Mouse (Mus musculus): Measurements from ENCODE around the gene Cnksr3.

Cnksr3 gene

GRCm38 (mm10) chr10:7149671-7150595 lies 62.1 kb downstream of the Cnksr3 start:
- CTCF ChIA-PET = no interaction called here

GRCm38 (mm10) chr10:7145614-7146013 lies 66.4 kb downstream of the Cnksr3 start:
- CTCF ChIA-PET = no interaction called here

- CTCF ChIA-PET = no interaction called here
Observed at GRCm38 (mm10) chr10:7144081-7144783, 67.8 kb downstream of the Cnksr3 start.

- CTCF ChIA-PET = no interaction called here
Observed at GRCm38 (mm10) chr10:7142287-7142686, 69.8 kb downstream of the Cnksr3 start.

GRCm38 (mm10) chr10:7140282-7140681 lies 71.8 kb downstream of the Cnksr3 start:
- CTCF ChIA-PET = no interaction called here

GRCm38 (mm10) chr10:7138049-7138448 lies 74.0 kb downstream of the Cnksr3 start:
- CTCF ChIA-PET = no interaction called here

- CTCF ChIA-PET = no interaction called here
Observed at GRCm38 (mm10) chr10:7135751-7136150, 76.3 kb downstream of the Cnksr3 start.

- CTCF ChIA-PET = no interaction called here
Observed at GRCm38 (mm10) chr10:7133005-7133404, 79.0 kb downstream of the Cnksr3 start.

- CTCF ChIA-PET = no interaction called here
Observed at GRCm38 (mm10) chr10:7131441-7131840, 80.6 kb downstream of the Cnksr3 start.

- CTCF ChIA-PET = interaction anchor here (0.5 kb wide), 1 partner anchor 239 kb away, joined by 8 read pairs; no protein-coding TSS in a partner anchor
Observed at GRCm38 (mm10) chr10:7127828-7128227, 84.2 kb downstream of the Cnksr3 start.

- CTCF ChIA-PET = no interaction called here
Observed at GRCm38 (mm10) chr10:7126882-7127281, 85.2 kb downstream of the Cnksr3 start.

- CTCF ChIA-PET = no interaction called here
Observed at GRCm38 (mm10) chr10:7126287-7126686, 85.8 kb downstream of the Cnksr3 start.

GRCm38 (mm10) chr10:7124993-7125392 lies 87.0 kb downstream of the Cnksr3 start:
- CTCF ChIA-PET = no interaction called here

- CTCF ChIA-PET = no interaction called here
Observed at GRCm38 (mm10) chr10:7122294-7122693, 89.7 kb downstream of the Cnksr3 start.

- CTCF ChIA-PET = no interaction called here
Observed at GRCm38 (mm10) chr10:7120206-7120605, 91.8 kb downstream of the Cnksr3 start.

GRCm38 (mm10) chr10:7118258-7119077 lies 93.6 kb downstream of the Cnksr3 start:
- CTCF ChIA-PET = interaction anchor here (0.6 kb wide), 1 partner anchor 95 kb away, joined by 7 read pairs; no protein-coding TSS in a partner anchor

GRCm38 (mm10) chr10:7117785-7118184 lies 94.3 kb downstream of the Cnksr3 start:
- CTCF ChIA-PET = interaction anchor here (0.6 kb wide), 1 partner anchor 96 kb away, joined by 7 read pairs; no protein-coding TSS in a partner anchor

- CTCF ChIA-PET = no interaction called here
Observed at GRCm38 (mm10) chr10:7114796-7115195, 97.2 kb downstream of the Cnksr3 start.

- CTCF ChIA-PET = no interaction called here
Observed at GRCm38 (mm10) chr10:7113747-7114146, 98.3 kb downstream of the Cnksr3 start.

- CTCF ChIA-PET = no interaction called here
Observed at GRCm38 (mm10) chr10:7113144-7113543, 98.9 kb downstream of the Cnksr3 start.

GRCm38 (mm10) chr10:7111462-7112000 lies 100.5 kb downstream of the Cnksr3 start:
- CTCF ChIA-PET = no interaction called here

- CTCF ChIA-PET = no interaction called here
Observed at GRCm38 (mm10) chr10:7103872-7104271, 108.2 kb downstream of the Cnksr3 start.
